Mouse (Mus musculus): Measurements from ENCODE around the gene C87436. TPM values are rescaled to one million over a fixed set of nuclear protein-coding genes. Genes with fewer than 3 reads are reported as not detected.

Gene C87436
- total and polyA plus RNA-seq, 2 experiments from 2014 or later: 20.5 to 21.9 TPM

GRCm38 (mm10) chr6:86493469-86494263, 55.5 kb downstream of the C87436 start:
- H3K36me3 ChIP-seq (ENCODE audit: insufficient read depth): no peaks in the 10 kb centered on the region
- ATAC-seq (no peak), DNase-seq (no peak)
- H3K4me2 ChIP-seq (ENCODE audit: low read depth): no peak overlapping the region
- H3K4me1 ChIP-seq (ENCODE audit: insufficient read depth): no peaks in the 10 kb centered on the region
- TF ChIP-seq CTCF (IDR thresholded peaks at IDR 0.05; ENCODE audit: low read depth): no peak
- H3K9me3 ChIP-seq (ENCODE audit: low read length): no peaks in the 10 kb centered on the region
- H3K27ac ChIP-seq (ENCODE audit: low read depth, low read length): no peak overlapping the region
- no peak overlapping the region for H3K4me3 ChIP-seq (ENCODE audit: low read depth, low read length)
- no peak overlapping the region for H3K9ac ChIP-seq
- 72% methylated on average over 13 of the region's 13 CpGs for WGBS
- H3K27me3 ChIP-seq (ENCODE audit: insufficient read depth, low read length): no peaks in the 10 kb centered on the region

- H3K27me3 ChIP-seq (ENCODE audit: insufficient read depth, low read length): no peaks in the 10 kb centered on the region
- no peak for TF ChIP-seq CTCF (IDR thresholded peaks at IDR 0.05; ENCODE audit: low read depth)
- no peak overlapping the region for H3K4me2 ChIP-seq (ENCODE audit: low read depth)
- DNase-seq: no peak
- no peak overlapping the region for H3K27ac ChIP-seq (ENCODE audit: low read depth, low read length)
- no peaks in the 10 kb centered on the region for H3K4me1 ChIP-seq (ENCODE audit: insufficient read depth)
- 89% methylated on average over 7 of the region's 7 CpGs for WGBS
- H3K9me3 ChIP-seq (ENCODE audit: low read length): no peaks in the 10 kb centered on the region
- ATAC-seq: no peak
- no peaks in the 10 kb centered on the region for H3K36me3 ChIP-seq (ENCODE audit: insufficient read depth)
- H3K9ac ChIP-seq: no peak overlapping the region
- H3K4me3 ChIP-seq (ENCODE audit: low read depth, low read length): no peak overlapping the region
Observed at GRCm38 (mm10) chr6:86494767-86495166, 56.6 kb downstream of the C87436 start.

DNA sequence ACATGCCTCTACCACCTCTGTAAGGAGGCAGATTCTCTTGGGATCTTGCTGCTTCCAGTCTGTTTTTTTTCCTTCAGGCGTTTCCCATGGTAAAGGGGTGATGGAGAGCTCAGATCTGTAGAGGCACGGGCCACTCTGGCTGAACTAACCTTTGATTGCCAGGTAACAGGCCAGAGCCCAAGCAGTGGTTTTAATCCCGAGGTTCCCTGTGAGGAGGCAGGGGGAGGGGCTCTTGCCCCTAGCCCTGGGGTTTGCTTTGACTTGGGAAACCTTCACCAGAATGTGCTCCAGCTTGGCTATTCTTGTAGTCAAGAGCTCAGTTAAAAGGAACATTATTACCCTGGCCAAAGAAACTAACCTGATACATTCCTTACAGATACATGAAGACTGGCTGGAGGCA, 57.5 kb downstream of the C87436 start:
- H3K9ac ChIP-seq: no peak overlapping the region
- H3K4me2 ChIP-seq (ENCODE audit: low read depth): no peak overlapping the region
- H3K36me3 ChIP-seq (ENCODE audit: insufficient read depth): no peaks in the 10 kb centered on the region
- H3K9me3 ChIP-seq (ENCODE audit: low read length): no peaks in the 10 kb centered on the region
- no peak overlapping the region for H3K4me3 ChIP-seq (ENCODE audit: low read depth, low read length)
- TF ChIP-seq CTCF (IDR thresholded peaks at IDR 0.05; ENCODE audit: low read depth): no peak
- H3K27ac ChIP-seq (ENCODE audit: low read depth, low read length): no peak overlapping the region
- H3K4me1 ChIP-seq (ENCODE audit: insufficient read depth): no peaks in the 10 kb centered on the region
- whole genome bisulfite sequencing: 43% methylated on average over 3 of the region's 3 CpGs
- ATAC-seq (no peak), DNase-seq (no peak)
- no peaks in the 10 kb centered on the region for H3K27me3 ChIP-seq (ENCODE audit: insufficient read depth, low read length)

DNA sequence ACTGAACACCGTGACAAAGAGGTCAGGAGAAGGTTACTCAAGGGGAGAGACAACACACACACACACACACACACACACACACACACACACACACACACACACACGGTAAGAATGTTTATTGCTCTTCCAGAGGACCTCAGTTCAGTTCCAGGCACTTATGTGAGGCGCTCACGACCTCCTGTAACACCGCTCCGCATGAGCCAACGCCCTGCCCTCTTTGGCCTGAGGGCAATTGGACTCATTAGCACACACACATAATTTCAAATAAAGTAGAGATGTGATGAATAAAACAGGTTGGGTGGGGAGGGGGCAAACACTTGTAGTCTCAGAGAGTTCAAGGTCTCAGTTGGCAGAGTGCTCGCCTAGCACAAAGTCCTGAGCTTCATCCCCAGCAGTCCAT, 58.0 kb downstream of the C87436 start:
- H3K4me3 ChIP-seq (ENCODE audit: low read depth, low read length): no peak overlapping the region
- H3K27ac ChIP-seq (ENCODE audit: low read depth, low read length): no peak overlapping the region
- TF ChIP-seq CTCF (IDR thresholded peaks at IDR 0.05; ENCODE audit: low read depth): no peak
- H3K27me3 ChIP-seq (ENCODE audit: insufficient read depth, low read length): no peaks in the 10 kb centered on the region
- no peaks in the 10 kb centered on the region for H3K36me3 ChIP-seq (ENCODE audit: insufficient read depth)
- no peaks in the 10 kb centered on the region for H3K9me3 ChIP-seq (ENCODE audit: low read length)
- H3K4me1 ChIP-seq (ENCODE audit: insufficient read depth): no peaks in the 10 kb centered on the region
- H3K9ac ChIP-seq: no peak overlapping the region
- ATAC-seq (no peak), DNase-seq (no peak)
- no peak overlapping the region for H3K4me2 ChIP-seq (ENCODE audit: low read depth)
- WGBS: 86% methylated on average over 8 of the region's 8 CpGs

- no peaks in the 10 kb centered on the region for H3K36me3 ChIP-seq (ENCODE audit: insufficient read depth)
- H3K4me1 ChIP-seq (ENCODE audit: insufficient read depth): no peaks in the 10 kb centered on the region
- no peaks in the 10 kb centered on the region for H3K9me3 ChIP-seq (ENCODE audit: low read length)
- ATAC-seq (no peak), DNase-seq (no peak)
- no peak for TF ChIP-seq CTCF (IDR thresholded peaks at IDR 0.05; ENCODE audit: low read depth)
- H3K27ac ChIP-seq (ENCODE audit: low read depth, low read length): no peak overlapping the region
- H3K4me3 ChIP-seq (ENCODE audit: low read depth, low read length): no peak overlapping the region
- WGBS: 73% methylated on average over 5 of the region's 5 CpGs
- no peak overlapping the region for H3K9ac ChIP-seq
- H3K27me3 ChIP-seq (ENCODE audit: insufficient read depth, low read length): no peaks in the 10 kb centered on the region
- no peak overlapping the region for H3K4me2 ChIP-seq (ENCODE audit: low read depth)
Observed at GRCm38 (mm10) chr6:86496585-86496984, 58.4 kb downstream of the C87436 start.

DNA sequence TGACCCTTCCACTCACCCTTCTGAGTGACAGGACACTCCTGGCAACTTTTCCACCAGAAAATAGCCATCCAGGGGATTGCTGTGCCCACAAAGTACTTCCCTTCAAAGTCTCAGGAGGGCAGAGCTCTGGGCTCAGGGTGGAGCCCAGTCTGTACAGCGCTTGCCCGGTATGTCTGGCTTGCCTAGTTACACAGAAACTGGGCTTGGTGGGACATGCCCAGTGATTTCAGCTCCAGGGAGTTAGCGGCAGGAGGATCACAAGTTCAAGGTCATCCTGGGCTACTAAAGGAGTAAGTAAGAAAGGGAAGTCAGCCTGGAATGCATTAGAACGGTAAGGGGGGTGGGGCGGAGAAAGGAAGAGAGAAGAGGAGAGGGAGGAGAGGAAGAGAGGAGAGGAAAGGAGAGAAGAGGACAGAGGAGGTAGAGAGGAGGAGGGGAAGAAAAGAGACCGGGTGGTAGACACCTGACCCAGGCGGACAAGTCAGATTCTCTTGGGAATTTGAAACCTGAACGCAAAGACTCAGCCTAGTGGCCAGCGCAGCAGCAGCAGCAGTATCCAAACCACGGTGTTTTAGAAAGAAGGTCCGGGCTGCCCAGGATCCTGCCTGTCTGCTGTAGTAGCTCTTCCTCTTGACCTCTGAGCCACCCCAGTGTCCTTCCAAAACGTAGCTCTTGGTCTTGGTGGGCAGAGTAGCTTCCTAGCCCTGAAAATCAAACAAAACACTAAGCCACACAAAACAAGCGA, 59.1 kb downstream of the C87436 start:
- H3K27me3 ChIP-seq (ENCODE audit: insufficient read depth, low read length): no peaks in the 10 kb centered on the region
- 34% methylated on average over 13 of the region's 13 CpGs for WGBS
- DNase-seq (no peak), ATAC-seq (no peak)
- no peaks in the 10 kb centered on the region for H3K9me3 ChIP-seq (ENCODE audit: low read length)
- TF ChIP-seq CTCF (IDR thresholded peaks at IDR 0.05; ENCODE audit: low read depth): no peak
- no peak overlapping the region for H3K4me2 ChIP-seq (ENCODE audit: low read depth)
- no peaks in the 10 kb centered on the region for H3K36me3 ChIP-seq (ENCODE audit: insufficient read depth)
- H3K27ac ChIP-seq (ENCODE audit: low read depth, low read length): no peak overlapping the region; the same call in 1 of the 2 replicates
- H3K4me3 ChIP-seq (ENCODE audit: low read depth, low read length): no peak overlapping the region
- H3K9ac ChIP-seq: no peak overlapping the region
- no peaks in the 10 kb centered on the region for H3K4me1 ChIP-seq (ENCODE audit: insufficient read depth)
